Mouse (Mus musculus): ENCODE results near the gene Ly6g5b. TPM values are rescaled to one million over a fixed set of nuclear protein-coding genes. Genes with fewer than 3 reads are reported as not detected.

Gene Ly6g5b
- 0.32 and 0.67 TPM in 2 replicates for polyA plus RNA-seq (2015; fragmentation: Nextera tagmentation; extraction: Ambion mirVana)

DNA sequence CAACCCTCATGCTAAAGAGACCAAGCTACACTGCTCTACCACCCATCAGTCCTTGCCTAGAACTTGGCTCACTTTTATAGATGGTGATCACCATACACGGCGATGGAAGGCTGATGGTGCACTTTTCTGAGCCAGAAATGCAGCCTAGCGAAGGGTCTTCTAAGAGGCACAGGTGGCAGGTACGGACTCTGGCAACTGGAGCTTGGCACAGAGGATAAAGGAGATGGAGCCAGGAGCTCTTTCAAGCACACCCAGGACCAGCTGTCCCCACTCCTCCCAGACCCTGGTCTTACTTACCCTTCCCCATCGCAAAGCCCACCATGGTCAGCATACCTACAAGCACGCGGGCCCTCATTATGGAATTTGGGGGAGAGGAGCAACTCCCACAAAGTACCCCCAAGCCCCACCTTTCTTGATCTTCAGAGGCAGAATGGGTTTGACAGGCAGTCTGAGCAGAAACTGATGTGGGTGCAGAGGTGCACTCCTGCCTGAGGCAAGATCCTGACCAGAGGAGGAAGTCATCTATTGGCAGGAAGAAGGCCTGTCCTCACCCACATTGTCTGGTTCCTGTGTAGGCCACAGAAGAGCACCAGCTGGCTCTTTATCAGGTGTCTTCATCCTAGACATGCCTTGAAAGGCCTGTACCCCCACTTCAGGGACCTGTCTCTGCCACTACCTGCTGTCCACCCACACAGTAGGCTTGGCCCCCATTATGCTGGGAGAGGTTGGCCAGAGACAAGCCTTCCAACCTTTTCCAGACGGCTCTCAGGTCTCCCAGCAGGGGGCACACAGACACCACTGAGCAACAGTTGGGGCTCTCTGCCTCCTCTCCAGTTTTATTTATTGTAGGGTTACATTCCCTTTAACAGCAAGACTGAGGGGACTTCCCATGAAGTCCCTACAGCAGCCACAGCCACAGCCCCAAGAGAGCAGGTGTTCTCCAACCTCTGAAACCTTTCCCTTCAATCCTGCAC, at the start of gene Ly6g5b:
Ly6g5b (minus strand) TSS at position 383 of the 974 bp plus-strand sequence.
- peaks cover 32% of the 10 kb centered on the region for H3K36me3 ChIP-seq (replicated peaks; ENCODE audit: insufficient read depth, low read length)
- ATAC-seq: no peak; the same call in 1 of the 2 replicates

DNA sequence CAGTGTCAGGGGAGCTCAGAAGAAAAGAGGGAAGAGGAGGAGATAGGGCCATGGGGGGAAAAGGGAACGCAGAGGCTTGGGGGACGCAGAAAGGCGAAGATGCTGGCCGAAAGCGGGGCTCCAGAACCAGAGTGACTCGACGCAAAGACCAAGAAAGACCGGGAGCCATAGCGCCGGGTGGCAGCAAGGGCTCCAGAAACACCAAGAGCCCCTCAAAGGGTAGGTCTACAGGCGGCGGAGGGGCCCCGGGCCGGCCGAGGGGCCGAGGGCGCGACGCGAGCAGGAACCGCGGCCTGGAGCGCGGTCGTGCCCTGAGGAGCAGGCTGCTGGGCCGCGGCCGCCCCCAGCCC, 49.0 kb upstream of the Ly6g5b start:
- DNase-seq (no peak), ATAC-seq (no peak)
- H3K4me1 ChIP-seq (ENCODE audit: insufficient read depth): peaks cover 21% of the 10 kb centered on the region
- H3K27me3 ChIP-seq (ENCODE audit: insufficient read depth, low read length): no peaks in the 10 kb centered on the region
- H3K9me3 ChIP-seq (ENCODE audit: low read length): no peaks in the 10 kb centered on the region
- peaks cover 32% of the 10 kb centered on the region for H3K36me3 ChIP-seq (replicated peaks; ENCODE audit: insufficient read depth, low read length)
- H3K9ac ChIP-seq (replicated peaks): peak overlapping the region; percentile 96
- peak overlapping the region; percentile 94 for H3K27ac ChIP-seq (ENCODE audit: low read depth)
- no peak for TF ChIP-seq EP300 (IDR thresholded peaks at IDR 0.05; ENCODE audit: low read depth)
- no peak for TF ChIP-seq CTCF (IDR thresholded peaks at IDR 0.05; ENCODE audit: low read depth)
- H3K4me2 ChIP-seq (ENCODE audit: low read depth, low read length): peak overlapping the region; percentile 92
- WGBS (ENCODE audit: insufficient replicate concordance): 4% methylated on average over 24 of the region's 28 CpGs
- H3K4me3 ChIP-seq (ENCODE audit: low read depth, low read length): peak overlapping the region; percentile 85

More for the DNA sequence above, at the start of gene Ly6g5b:
- Histone ChIP-seq H3K27ac (ENCODE audit: low read depth) (no peak within 1 kb of the TSS), H3K9me3 (ENCODE audit: low read length) (no peaks in the 10 kb centered on the region), H3K4me2 (ENCODE audit: low read depth, low read length) (no peak within 1 kb of the TSS), H3K27me3 (ENCODE audit: insufficient read depth, low read length) (no peaks in the 10 kb centered on the region), H3K9ac (replicated peaks) (no peak within 1 kb of the TSS), H3K4me1 (ENCODE audit: insufficient read depth) (0 out of 2 replicates have a peak, but pooled peaks cover 3% of the 10 kb centered on the region), H3K4me3 (ENCODE audit: low read depth, low read length) (no peak within 1 kb of the TSS)
- TF ChIP-seq EP300 (IDR thresholded peaks at IDR 0.05; ENCODE audit: low read depth) (no peak), CTCF (IDR thresholded peaks at IDR 0.05; ENCODE audit: low read depth) (peak; percentile 75)
- WGBS (ENCODE audit: insufficient replicate concordance): 75% methylated on average over 8 of the region's 8 CpGs
- DNase-seq: peak; percentile 63

DNA sequence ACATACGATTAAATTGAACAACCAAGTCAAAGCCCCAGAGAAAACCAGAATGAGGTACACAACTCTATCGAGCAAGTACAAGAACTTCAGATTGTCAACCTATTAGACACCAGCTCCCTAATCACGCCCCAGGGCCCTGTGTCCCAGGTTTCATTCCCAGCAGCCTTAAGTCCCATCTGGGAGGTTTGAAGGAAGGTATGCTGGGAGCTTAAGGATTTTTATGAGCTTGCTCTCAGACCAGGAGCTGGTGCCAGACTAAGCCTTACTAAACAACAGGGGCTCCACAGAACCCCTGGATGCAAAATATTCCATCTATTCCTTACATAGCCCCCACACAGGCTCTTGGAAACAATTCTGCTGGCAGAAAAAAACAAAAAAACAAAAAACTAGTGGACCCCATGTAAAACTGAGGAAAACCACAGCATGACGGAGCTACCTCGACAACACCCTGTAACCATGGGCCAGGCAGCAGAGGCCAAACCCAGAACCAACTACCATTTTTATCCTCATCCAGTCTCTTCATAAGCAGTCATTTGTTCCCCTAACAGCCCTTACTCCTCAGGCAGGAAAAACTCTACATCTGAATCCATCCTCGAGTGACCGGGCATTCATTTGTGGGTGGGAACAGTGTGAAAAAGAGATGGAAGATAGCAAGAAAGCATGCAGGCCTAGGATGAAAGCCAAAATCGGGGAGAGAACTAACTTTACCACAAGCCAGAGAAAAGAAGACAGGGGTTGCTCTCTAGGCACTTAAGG, 48.3 kb upstream of the Ly6g5b start:
- 8% methylated on average over 8 of the region's 8 CpGs for WGBS (ENCODE audit: insufficient replicate concordance)
- H3K27ac ChIP-seq (ENCODE audit: low read depth): peak overlapping the region; percentile 94
- TF ChIP-seq EP300 (IDR thresholded peaks at IDR 0.05; ENCODE audit: low read depth): no peak
- TF ChIP-seq CTCF (IDR thresholded peaks at IDR 0.05; ENCODE audit: low read depth): no peak
- peak overlapping the region; percentile 96 for H3K9ac ChIP-seq (replicated peaks)
- DNase-seq (no peak), ATAC-seq (no peak)
- peak overlapping the region; percentile 92 for H3K4me2 ChIP-seq (ENCODE audit: low read depth, low read length)
- no peaks in the 10 kb centered on the region for H3K9me3 ChIP-seq (ENCODE audit: low read length)
- peaks cover 39% of the 10 kb centered on the region for H3K36me3 ChIP-seq (replicated peaks; ENCODE audit: insufficient read depth, low read length)
- peak overlapping the region; percentile 85 for H3K4me3 ChIP-seq (ENCODE audit: low read depth, low read length)
- H3K27me3 ChIP-seq (ENCODE audit: insufficient read depth, low read length): no peaks in the 10 kb centered on the region
- peaks cover 21% of the 10 kb centered on the region for H3K4me1 ChIP-seq (ENCODE audit: insufficient read depth)

DNA sequence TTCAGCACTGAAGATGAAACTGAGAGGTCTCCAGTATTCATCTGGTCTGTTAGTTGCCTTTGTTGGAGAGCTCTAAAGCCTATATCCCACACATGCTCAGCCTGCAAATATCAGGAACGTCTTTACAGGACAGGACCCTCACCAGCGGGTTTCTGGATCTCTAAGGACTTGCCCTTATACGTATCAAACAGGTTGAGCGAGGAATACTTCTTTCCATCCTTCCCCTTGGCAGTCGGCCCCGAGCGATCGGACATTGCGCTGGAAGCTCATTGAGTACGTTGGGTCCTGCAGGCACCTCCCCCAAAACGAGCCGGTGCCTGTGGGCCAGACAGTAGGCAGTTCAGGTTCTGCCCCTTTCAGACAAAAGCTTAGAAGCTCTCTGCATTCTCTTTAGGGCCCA, 47.5 kb upstream of the Ly6g5b start:
- Histone ChIP-seq H3K4me1 (ENCODE audit: insufficient read depth) (peaks cover 21% of the 10 kb centered on the region), H3K9me3 (ENCODE audit: low read length) (no peaks in the 10 kb centered on the region), H3K4me3 (ENCODE audit: low read depth, low read length) (peak overlapping the region; percentile 85), H3K27ac (ENCODE audit: low read depth) (peak overlapping the region; percentile 34; the same call in 1 of the 2 replicates), H3K36me3 (replicated peaks; ENCODE audit: insufficient read depth, low read length) (peaks cover 47% of the 10 kb centered on the region), H3K4me2 (ENCODE audit: low read depth, low read length) (peak overlapping the region; percentile 92), H3K9ac (replicated peaks) (peak overlapping the region; percentile 96), H3K27me3 (ENCODE audit: insufficient read depth, low read length) (no peaks in the 10 kb centered on the region)
- ATAC-seq: no peak
- WGBS (ENCODE audit: insufficient replicate concordance): 52% methylated on average over 12 of the region's 12 CpGs
- TF ChIP-seq CTCF (IDR thresholded peaks at IDR 0.05; ENCODE audit: low read depth): no peak
- TF ChIP-seq EP300 (IDR thresholded peaks at IDR 0.05; ENCODE audit: low read depth): no peak
- peak; percentile 49 for DNase-seq

DNA sequence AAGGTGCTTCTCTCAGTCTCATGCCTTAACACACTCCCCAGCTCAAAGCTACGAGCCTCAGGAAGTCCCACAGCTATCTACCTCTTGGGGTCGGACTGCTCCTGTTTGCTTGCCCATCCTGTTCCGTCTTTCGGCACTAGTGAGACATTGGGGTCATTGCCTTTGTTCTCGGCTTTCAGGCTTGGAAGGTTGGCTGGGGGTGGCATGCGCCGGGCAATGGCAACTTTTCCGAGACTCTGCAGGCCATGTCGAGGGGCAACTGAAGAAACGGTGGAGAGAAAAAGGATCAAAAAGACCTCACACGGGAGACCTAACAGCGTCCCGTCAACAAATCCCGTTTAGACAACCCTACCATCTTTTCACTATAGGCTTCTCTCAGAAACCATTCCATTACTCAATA, 46.9 kb upstream of the Ly6g5b start:
- WGBS (ENCODE audit: insufficient replicate concordance): 74% methylated on average over 14 of the region's 14 CpGs
- Histone ChIP-seq H3K4me1 (ENCODE audit: insufficient read depth) (peaks cover 21% of the 10 kb centered on the region), H3K4me2 (ENCODE audit: low read depth, low read length) (no peak overlapping the region), H3K9ac (replicated peaks) (0 out of 2 replicates have a peak overlapping the region, but pooled peaks have one; percentile 13), H3K9me3 (ENCODE audit: low read length) (no peaks in the 10 kb centered on the region), H3K36me3 (replicated peaks; ENCODE audit: insufficient read depth, low read length) (peaks cover 53% of the 10 kb centered on the region), H3K27ac (ENCODE audit: low read depth) (no peak overlapping the region), H3K27me3 (ENCODE audit: insufficient read depth, low read length) (no peaks in the 10 kb centered on the region), H3K4me3 (ENCODE audit: low read depth, low read length) (no peak overlapping the region)
- DNase-seq (no peak), ATAC-seq (no peak)
- TF ChIP-seq EP300 (IDR thresholded peaks at IDR 0.05; ENCODE audit: low read depth) (no peak), CTCF (IDR thresholded peaks at IDR 0.05; ENCODE audit: low read depth) (no peak)

DNA sequence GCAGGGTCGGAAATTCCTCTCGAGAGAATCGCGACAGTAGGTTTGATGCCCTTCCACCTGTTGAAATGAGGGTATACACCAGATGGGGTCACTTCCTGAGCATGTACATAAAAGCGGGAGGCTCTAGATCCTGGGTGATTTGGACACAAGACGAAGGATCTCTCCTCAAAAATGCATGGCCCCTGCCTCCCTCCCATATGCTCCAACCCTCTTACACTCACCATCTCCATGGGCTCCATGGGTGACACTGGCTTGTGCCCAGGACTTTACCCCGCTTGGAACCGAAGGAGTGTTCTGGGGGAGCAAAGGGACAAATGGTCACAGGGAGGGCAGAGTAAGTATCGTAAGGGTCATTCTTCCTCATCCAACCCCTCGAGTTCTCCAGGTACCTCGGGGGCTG, 46.2 kb upstream of the Ly6g5b start:
- DNase-seq: no peak
- H3K9me3 ChIP-seq (ENCODE audit: low read length): no peaks in the 10 kb centered on the region
- TF ChIP-seq CTCF (IDR thresholded peaks at IDR 0.05; ENCODE audit: low read depth): no peak
- TF ChIP-seq EP300 (IDR thresholded peaks at IDR 0.05; ENCODE audit: low read depth): no peak
- no peak for ATAC-seq
- H3K4me3 ChIP-seq (ENCODE audit: low read depth, low read length): no peak overlapping the region
- H3K4me1 ChIP-seq (ENCODE audit: insufficient read depth): peaks cover 21% of the 10 kb centered on the region
- WGBS (ENCODE audit: insufficient replicate concordance): 86% methylated on average over 11 of the region's 11 CpGs
- no peak overlapping the region for H3K4me2 ChIP-seq (ENCODE audit: low read depth, low read length)
- no peaks in the 10 kb centered on the region for H3K27me3 ChIP-seq (ENCODE audit: insufficient read depth, low read length)
- peaks cover 60% of the 10 kb centered on the region for H3K36me3 ChIP-seq (replicated peaks; ENCODE audit: insufficient read depth, low read length)
- no peak overlapping the region; the same call in none of the 2 replicates for H3K9ac ChIP-seq (replicated peaks)
- H3K27ac ChIP-seq (ENCODE audit: low read depth): no peak overlapping the region

Data from liver, postnatal 0 days (tissue).